Mouse (Mus musculus): Measurements from ENCODE around the gene Lmod2. TPM values are rescaled to one million over a fixed set of nuclear protein-coding genes. Genes with fewer than 3 reads are reported as not detected.

Gene Lmod2
- polyA plus RNA-seq, 1 experiment from 2014 or later = not detected

DNA sequence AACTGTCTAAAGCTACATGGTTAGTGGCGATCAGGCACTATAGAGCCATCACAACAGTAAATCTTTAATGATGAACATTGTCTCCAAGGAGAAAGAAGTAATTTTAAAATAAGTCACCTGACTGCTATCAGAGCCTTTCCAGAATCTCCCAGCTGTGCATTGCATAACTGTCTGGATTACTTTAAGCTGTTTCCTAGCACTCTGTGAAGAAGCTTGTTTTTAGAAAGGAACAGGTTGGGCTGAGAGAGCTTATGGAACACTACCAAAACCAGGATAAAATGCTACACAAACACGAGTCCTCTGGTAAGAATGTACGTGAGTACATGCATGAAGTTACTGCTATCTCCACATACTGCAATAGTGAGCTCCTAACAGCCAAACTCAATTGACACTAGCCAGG, 53.2 kb downstream of the Lmod2 start:
- DNase-seq (ENCODE audit: low spot score) = no peak
- H3K4me1 ChIP-seq (ENCODE audit: control insufficient read depth, insufficient read depth, low read length) = no peaks in the 10 kb centered on the region
- no peaks in the 10 kb centered on the region for H3K9me3 ChIP-seq (ENCODE audit: control insufficient read depth, low read length)
- no peak overlapping the region for H3K4me2 ChIP-seq (ENCODE audit: low read depth, severe bottlenecking)
- H3K27ac ChIP-seq (replicated peaks; ENCODE audit: low read depth, low read length) = no peak overlapping the region
- no peak overlapping the region for H3K4me3 ChIP-seq (ENCODE audit: low read depth, low read length)
- no peak overlapping the region for H3K9ac ChIP-seq (ENCODE audit: low read length)
- H3K36me3 ChIP-seq (ENCODE audit: control insufficient read depth, insufficient read depth, low read length) = no peaks in the 10 kb centered on the region
- 92% methylated on average over 3 of the region's 3 CpGs for WGBS
- no peaks in the 10 kb centered on the region for H3K27me3 ChIP-seq (ENCODE audit: control insufficient read depth, insufficient read depth, low read length)
- ATAC-seq (ENCODE audit: insufficient number of reproducible peaks, low FRiP score, low TSS enrichment, low read depth) = no peak

GRCm38 (mm10) chr6:24651538-24651937, 54.0 kb downstream of the Lmod2 start:
- no peaks in the 10 kb centered on the region for H3K27me3 ChIP-seq (ENCODE audit: control insufficient read depth, insufficient read depth, low read length)
- no peak for ATAC-seq (ENCODE audit: insufficient number of reproducible peaks, low FRiP score, low TSS enrichment, low read depth)
- no peaks in the 10 kb centered on the region for H3K9me3 ChIP-seq (ENCODE audit: control insufficient read depth, low read length)
- no peak overlapping the region for H3K9ac ChIP-seq (ENCODE audit: low read length)
- H3K27ac ChIP-seq (replicated peaks; ENCODE audit: low read depth, low read length) = no peak overlapping the region
- DNase-seq (ENCODE audit: low spot score) = no peak
- 78% methylated on average over 7 of the region's 7 CpGs for WGBS
- no peak overlapping the region for H3K4me2 ChIP-seq (ENCODE audit: low read depth, severe bottlenecking)
- H3K4me1 ChIP-seq (ENCODE audit: control insufficient read depth, insufficient read depth, low read length) = no peaks in the 10 kb centered on the region
- H3K36me3 ChIP-seq (ENCODE audit: control insufficient read depth, insufficient read depth, low read length) = no peaks in the 10 kb centered on the region
- H3K4me3 ChIP-seq (ENCODE audit: low read depth, low read length) = no peak overlapping the region

Other genes with a start within 250 kb of the Lmod2 start
- 0.04 TPM in 1 of 2 replicates, not detected in the other for gene Iqub, start 82.7 kb upstream of the Lmod2 start, polyA plus RNA-seq (2014; fragmentation: Nextera tagmentation; extraction: Ambion mirVana)
- 281 and 290 TPM in 2 replicates for gene Ndufa5, start 69.7 kb upstream of the Lmod2 start, polyA plus RNA-seq (2014; fragmentation: Nextera tagmentation; extraction: Ambion mirVana)
- gene Asb15, start 69.6 kb upstream of the Lmod2 start, polyA plus RNA-seq (2014; fragmentation: Nextera tagmentation; extraction: Ambion mirVana) = not detected in 2 replicates
- gene Wasl, start 67.2 kb downstream of the Lmod2 start, polyA plus RNA-seq (2014; fragmentation: Nextera tagmentation; extraction: Ambion mirVana) = 52.1 and 56.4 TPM in 2 replicates
- not detected in 2 replicates for gene Hyal6, start 135.5 kb downstream of the Lmod2 start, polyA plus RNA-seq (2014; fragmentation: Nextera tagmentation; extraction: Ambion mirVana)
- gene Hyal4, start 150.6 kb downstream of the Lmod2 start, polyA plus RNA-seq (2014; fragmentation: Nextera tagmentation; extraction: Ambion mirVana) = not detected in 2 replicates
- not detected in 2 replicates for gene Spam1, start 193.4 kb downstream of the Lmod2 start, polyA plus RNA-seq (2014; fragmentation: Nextera tagmentation; extraction: Ambion mirVana)